Mouse (Mus musculus) thymus, adult 2 months (tissue): ENCODE results near the gene Scube3.

ENCODE experiments used
- CTCF ChIP-seq: fragments of 200-500 bp; IDR thresholded peaks from 2 replicates; pipeline ENCODE4 v1.5.1; 2012; ENCODE audit warnings: mild to moderate bottlenecking, control low read depth, low read length, moderate library complexity, borderline replicate concordance; ENCODE audit not compliant: control insufficient read depth, poor library complexity, insufficient read depth; ENCODE audit errors: extremely low read depth
- POLR2A ChIP-seq: fragments of 200-500 bp; IDR thresholded peaks from 2 replicates; pipeline ENCODE4 v1.6.1; 2012; ENCODE audit warnings: mild to moderate bottlenecking, low read length, control low read depth, moderate library complexity; ENCODE audit not compliant: control insufficient read depth, poor library complexity, insufficient read depth; ENCODE audit errors: extremely low read depth

DNA sequence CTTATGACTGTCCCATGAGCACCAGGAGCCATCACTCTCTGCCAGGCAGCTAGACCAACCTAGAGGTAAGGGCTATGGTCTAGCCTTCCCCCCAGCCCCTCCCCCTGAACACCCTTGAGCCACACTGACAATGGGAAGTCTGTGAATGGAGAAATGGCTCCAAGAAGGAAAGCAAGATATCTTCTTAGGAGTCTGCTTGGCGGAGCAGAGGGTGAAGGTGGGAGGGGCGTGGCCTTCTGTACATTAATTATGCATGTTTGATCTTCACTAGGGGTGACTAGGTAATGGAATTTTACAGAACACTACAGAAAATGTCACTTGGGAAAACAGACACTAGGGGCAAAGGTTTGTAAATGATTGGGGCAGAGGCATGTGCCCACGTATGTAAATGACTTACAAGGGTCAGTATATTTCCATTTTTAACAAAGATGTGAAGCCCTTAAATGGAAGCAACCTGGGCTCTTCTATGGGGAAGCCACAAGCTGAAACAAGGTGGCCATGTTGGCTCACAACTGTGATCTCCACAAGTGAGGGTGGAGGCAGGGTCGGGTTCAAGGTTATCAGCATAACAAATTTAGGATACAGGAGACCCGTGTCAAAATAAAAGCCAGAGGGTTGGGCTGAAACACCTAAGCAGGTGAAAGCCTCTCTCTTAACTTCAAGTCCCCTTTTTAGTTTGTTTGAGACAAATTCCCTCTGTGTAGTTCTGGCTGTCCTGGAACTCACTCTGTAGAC is 11.4 kb upstream of the Scube3 start:
- TF ChIP-seq POLR2A: no peak
- no peak for TF ChIP-seq CTCF
